Mouse (Mus musculus): ENCODE measurements at regions not wholly inside any gene's neighbourhood (a gene's known extent, or its start where the extent isn't known, plus 50 kb on each side); places are given as distances from the start of the nearest gene placed in this dataset.

DNA sequence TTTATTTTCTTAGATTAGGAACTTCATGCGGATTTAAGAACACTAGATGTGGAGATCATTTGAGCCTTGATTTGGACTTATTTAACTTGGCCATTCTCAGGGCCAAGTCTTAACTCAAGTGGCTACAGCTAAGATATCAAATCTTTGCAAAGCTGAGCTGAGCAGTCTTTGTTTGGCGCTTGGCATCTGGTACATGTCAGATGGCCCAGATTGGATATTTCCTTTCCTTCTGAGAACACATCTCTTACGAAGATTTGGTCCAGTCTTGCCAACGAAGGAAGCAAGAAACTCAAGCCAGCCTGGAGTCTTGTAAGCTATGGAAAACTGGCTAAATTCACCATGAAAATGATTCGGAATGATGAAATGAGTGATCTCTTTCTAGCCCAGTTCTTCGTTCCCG, 59.1 kb upstream of the Cdc42ep3 start:
- no peak for DNase-seq

DNA sequence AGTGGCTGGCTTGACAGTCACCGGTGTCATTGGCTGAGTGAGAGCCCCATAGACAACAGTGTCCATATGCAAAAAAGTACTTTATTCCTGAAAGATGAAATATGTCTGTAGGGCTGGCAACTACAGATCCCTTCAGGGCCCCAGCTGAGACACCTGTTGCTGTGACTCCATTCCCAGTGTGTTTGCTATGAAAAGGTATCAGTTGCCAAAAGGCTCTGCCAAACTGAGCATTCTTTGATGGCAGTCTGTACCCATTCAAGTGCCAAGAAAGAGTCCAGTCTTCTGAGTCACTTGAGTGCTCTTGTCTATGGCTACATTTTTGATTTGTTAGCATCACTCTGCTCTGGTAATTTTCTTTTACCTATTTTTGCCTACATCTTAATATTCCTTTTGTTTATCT, 63.1 kb upstream of the Cdc42ep3 start:
- DNase-seq, result no peak

- DNase-seq, result no peak
Measured at GRCm38 (mm10) chr17:79421618-79422017, 66.7 kb upstream of the Cdc42ep3 start.

GRCm38 (mm10) chr17:79439182-79439581, 84.3 kb upstream of the Cdc42ep3 start:
- DNase-seq, result no peak

DNA sequence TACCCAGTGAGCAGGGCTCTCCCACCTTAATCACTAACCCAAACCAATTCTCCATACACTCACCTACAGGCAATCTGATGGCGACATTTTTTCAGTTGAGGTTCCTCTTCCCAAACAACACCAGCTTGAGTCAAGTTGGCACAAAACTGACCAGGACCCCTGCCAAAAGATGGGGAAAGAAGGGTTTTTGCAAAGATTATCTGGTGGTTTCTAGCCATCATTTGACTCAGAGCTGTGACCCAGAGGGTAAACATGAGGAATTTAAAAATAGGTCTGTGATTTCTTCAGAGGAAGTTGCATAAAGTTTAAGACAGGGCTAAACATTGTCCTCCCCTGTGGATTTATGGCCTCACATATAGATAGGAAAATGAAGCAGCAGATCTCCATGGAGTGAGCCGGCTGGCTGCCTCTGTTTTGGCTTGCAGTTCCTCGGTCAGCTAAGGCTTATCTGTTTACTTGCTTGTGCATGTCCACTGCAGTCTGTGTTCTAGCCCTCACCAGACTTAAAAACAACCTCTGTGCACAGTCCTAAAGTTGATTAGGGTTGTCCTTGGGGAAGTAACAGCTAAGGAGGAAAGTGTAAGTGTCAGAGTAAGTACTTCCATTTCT, 87.7 kb upstream of the Cdc42ep3 start:
- no peak for DNase-seq

DNA sequence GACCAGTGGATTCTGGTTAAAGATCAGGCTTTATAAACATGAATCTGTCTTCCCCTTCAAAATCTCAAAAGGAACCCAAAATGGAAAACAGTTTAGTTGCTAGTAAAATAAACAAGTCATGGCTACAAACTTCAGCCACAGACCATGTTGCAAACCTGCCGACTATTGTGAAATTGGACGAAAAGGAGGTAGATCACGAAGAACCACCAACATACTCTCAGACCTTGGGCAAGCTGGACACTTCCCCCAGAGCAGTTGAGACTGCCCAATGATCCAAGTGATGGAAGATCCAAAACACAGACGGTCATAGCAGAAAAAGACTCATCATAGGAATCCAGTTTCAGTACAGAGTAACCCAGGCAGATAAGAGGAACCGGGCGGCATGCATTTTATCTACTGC, 92.3 kb upstream of the Cdc42ep3 start:
- DNase-seq, result no peak

GRCm38 (mm10) chr17:79451141-79451860, 96.4 kb upstream of the Cdc42ep3 start:
- DNase-seq, result no peak

DNA sequence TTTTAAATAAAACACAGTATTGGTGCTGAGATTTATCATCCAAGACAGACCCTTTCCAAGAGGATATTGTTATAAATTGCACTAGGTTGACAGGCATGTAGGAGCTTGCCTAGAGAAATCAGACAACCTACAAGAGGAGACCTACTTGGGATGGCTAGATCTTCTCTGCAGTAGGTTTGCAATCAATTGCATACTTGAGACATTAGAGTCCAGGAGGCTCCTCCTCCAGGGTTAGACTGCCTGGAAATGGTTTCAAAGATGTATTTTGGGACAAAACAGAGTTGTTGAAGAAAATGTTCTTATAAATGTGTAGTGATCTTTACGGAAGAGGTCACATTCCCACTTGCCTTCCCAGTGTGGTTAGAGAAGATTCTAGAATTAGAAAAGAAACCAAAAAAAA, 98.9 kb upstream of the Cdc42ep3 start:
- DNase-seq, result no peak

- no peak for DNase-seq
Measured at GRCm38 (mm10) chr17:79454526-79454925, 99.6 kb upstream of the Cdc42ep3 start.

DNA sequence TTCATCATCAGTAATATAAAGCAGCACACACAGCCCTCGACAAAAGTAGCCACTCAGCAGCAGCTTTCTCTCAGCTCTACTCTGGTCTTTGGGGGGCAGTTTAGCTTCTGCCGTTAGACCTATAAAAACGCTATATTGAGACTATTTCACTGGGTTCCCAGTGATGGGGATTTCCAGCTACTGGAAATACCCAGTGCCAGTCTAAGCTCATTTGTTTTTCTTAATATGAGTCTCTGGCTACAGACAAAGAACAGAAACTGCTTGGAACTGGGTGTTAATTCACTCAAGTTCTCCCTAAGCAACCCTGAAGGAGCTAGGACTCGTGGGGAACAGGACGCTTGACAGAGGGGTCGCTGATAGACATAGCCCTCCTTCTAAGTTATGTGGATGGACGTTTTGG, 100.3 kb upstream of the Cdc42ep3 start:
- no peak for DNase-seq

DNA sequence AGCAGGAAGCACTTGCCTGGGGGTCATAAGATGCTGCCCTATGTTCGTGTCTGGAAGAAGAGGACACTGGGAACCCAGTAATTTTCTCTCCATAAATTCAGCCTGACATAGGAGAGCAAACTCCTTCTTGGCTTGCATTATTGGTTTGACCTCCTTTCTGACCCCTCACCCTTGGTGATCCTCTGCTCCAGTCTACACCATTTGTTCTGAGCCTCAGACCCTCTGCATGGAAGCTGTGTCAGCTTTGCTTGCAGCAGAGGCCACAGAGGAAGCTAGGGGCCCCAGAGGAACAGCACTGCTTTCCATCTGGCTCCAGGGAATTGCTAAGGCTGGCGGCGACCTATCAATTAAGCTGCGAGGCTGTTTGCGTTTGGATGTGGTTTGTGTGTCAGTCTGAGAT, 102.7 kb upstream of the Cdc42ep3 start:
- no peak for DNase-seq

DNA sequence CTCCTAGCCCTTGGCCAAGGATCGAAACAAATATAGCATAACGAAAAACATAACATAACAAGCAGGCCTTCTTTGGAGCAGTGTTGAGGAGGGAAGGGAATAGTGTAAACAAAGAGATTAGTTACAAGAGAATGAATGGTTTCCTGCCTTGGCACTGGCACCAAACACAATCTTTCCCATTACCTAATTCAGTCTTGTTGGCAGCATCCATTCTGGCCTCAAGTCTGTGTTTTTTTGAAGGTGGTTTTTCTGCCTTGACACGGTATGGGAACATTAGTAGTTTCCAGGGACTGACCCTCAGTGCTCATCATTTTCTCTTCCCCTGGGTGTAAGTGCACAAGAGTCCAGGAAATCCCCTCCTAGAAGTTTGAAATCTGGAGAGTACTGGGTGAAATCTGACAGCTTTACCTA, 106.8 kb upstream of the Cdc42ep3 start:
- no peak for DNase-seq

- DNase-seq, result no peak
Measured at GRCm38 (mm10) chr17:79463074-79463694, 108.3 kb upstream of the Cdc42ep3 start.

DNA sequence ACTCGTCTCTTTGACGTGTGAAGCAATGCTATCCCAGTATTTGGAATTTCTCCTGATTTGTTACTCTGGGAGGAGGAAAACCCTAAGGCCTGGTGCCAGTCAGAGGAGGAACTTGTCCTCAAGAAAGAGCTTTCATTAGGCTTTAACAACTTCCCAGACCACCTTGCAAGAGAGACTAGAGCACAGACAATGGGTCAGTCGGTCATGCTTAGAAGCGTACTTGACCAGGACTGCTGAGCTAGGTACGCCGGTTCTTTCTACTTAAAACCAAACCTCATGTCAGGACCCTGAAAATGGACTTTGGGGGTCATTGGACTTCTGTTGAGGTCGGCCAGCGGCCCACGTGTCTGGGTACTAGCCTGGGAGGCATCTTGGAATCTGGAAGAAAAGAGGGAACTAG, 110.8 kb upstream of the Cdc42ep3 start:
- no peak for DNase-seq

- DNase-seq, result no peak
Measured at GRCm38 (mm10) chr17:79471639-79472038, 116.7 kb upstream of the Cdc42ep3 start.

- no peak for DNase-seq
Measured at GRCm38 (mm10) chr17:79472106-79472995, 117.5 kb upstream of the Cdc42ep3 start.

- DNase-seq, result no peak
Measured at GRCm38 (mm10) chr17:79476671-79477070, 121.8 kb upstream of the Cdc42ep3 start.

- DNase-seq, result no peak
Measured at GRCm38 (mm10) chr17:79481112-79481738, 126.3 kb upstream of the Cdc42ep3 start.

DNA sequence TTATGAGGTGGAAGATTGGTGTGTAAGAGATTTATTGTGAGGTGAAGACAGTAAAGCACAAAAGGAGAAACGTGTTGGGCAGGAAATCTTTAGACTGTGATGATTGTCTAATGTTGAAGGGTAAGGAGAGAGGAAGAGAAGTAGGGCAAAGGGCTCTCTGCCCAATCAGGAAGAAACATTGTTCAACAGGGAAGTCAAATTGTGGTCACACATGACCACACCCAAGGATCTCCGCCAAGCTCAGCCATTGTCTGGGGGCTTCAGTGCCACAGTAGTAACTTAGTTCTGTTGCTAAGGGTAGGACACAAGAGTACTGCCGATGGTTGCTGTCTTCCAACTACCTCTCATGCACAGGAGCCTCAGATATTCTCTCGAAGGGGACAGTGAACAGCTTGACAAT, 127.0 kb upstream of the Cdc42ep3 start:
- no peak for DNase-seq

DNA sequence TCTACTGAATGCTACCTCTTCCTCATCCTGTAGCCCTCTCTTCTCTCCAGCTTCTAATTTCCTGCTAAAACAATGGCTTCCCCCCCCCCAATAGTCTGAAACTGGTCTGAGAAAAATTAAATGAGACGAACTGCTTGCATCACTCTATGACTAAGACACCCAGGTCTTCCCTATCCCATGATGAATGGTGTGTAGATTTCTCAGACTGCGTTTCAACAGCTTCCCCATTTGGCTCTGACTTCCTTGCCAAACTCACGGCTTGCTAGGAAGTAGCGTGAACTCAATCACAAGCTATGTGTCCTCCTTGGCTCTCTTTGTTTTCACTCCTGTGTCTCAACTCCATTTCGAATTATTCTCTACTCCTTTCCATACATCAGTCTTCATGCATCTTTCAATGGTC, 126.4 kb upstream of the Rmdn2 start:
- DNase-seq, result no peak

GRCm38 (mm10) chr17:79489306-79489705, 122.4 kb upstream of the Rmdn2 start:
- no peak for DNase-seq

- DNase-seq, result no peak
Measured at GRCm38 (mm10) chr17:79497629-79498028, 114.0 kb upstream of the Rmdn2 start.

- no peak for DNase-seq
Measured at GRCm38 (mm10) chr17:79498321-79498720, 113.3 kb upstream of the Rmdn2 start.

All from cerebellum, adult 18-20 months (tissue).